Mouse (Mus musculus): Measurements from ENCODE around the gene Ism1.

DNA sequence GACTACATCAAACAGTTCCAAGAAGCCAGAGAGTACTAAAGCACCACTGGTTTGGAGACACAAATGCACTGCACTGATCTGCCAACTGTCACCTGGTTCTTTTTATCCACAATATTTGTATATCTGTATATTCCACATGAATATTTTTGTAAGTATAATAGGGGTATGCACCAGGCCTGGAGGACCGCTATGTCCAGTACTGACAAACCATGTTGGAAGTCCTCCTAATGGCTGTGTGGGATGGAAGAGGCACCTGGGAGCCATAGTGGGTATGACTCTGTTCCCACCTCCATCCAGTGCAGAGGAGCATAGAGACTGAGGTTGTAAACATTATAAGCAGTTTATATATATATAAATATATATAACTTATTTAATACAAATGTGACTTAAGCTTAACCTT lies 79.5 kb downstream of the Ism1 start:
- TF ChIP-seq CTCF (IDR thresholded peaks at IDR 0.05; ENCODE audit: borderline replicate concordance, control insufficient read depth, extremely low read depth, insufficient read depth, low read length, poor library complexity) (no peak), POLR2A (IDR thresholded peaks at IDR 0.05; ENCODE audit: control insufficient read depth, extremely low read depth, insufficient read depth, low read length, poor library complexity) (no peak)
